ENCODE assay signal across 9 mouse cellular contexts in genomic region chr5:24733134-24733533, GRCm38 (mm10). TPM values are rescaled to one million over a fixed set of nuclear protein-coding genes. Genes with fewer than 3 reads are reported as not detected.
DNase-seq lines count a peak whose midpoint lies in the region; ATAC-seq lines count a peak whose summit lies in the region.
"Had no signal": no experiment of that assay in that cellular context is flagged by ENCODE, and none has a peak within 500 bp of the region (broad histone marks: within the 10 kb centered on the region; RNA-seq: fewer than 3 reads in every experiment).

No protein-coding gene starts in this region.

- 0 out of 2 replicates have a peak, but pooled peaks have one; percentile 27 for ATAC-seq in heart, embryonic 12.5 days (ENCODE audit: insufficient number of reproducible peaks, low FRiP score)
- peak; percentile 73 for ATAC-seq in kidney, embryonic 15.5 days (replicated peaks; ENCODE audit: low FRiP score)
- ATAC-seq in midbrain, embryonic 12.5 days (ENCODE audit: low FRiP score, low read depth), result peak; percentile 75; the same call in 1 of the 2 replicates

- no peak overlapping the region for H3K4me3 ChIP-seq in heart, embryonic 12.5 days
- peak overlapping the region; percentile 33; the same call in 1 of the 2 replicates for H3K4me3 ChIP-seq in embryonic facial prominence, embryonic 10.5 days
- H3K4me3 ChIP-seq in kidney, embryonic 15.5 days (replicated peaks), result no peak overlapping the region
- no peak overlapping the region for H3K4me3 ChIP-seq in midbrain, embryonic 12.5 days
- H3K4me3 ChIP-seq: liver, embryonic 15.5 days had no signal

- peaks cover 17% of the 10 kb centered on the region for H3K27me3 ChIP-seq in heart, embryonic 12.5 days (replicated peaks)
- H3K27me3 ChIP-seq in embryonic facial prominence, embryonic 10.5 days (replicated peaks; ENCODE audit: low read depth, poor library complexity, severe bottlenecking), result peaks cover 33% of the 10 kb centered on the region
- H3K27me3 ChIP-seq in kidney, embryonic 15.5 days, result peaks cover 4% of the 10 kb centered on the region; the same call in 1 of the 2 replicates
- H3K27me3 ChIP-seq in midbrain, embryonic 12.5 days, result peaks cover 41% of the 10 kb centered on the region

- no peak overlapping the region for H3K9ac ChIP-seq in heart, embryonic 12.5 days
- no peak overlapping the region for H3K9ac ChIP-seq in kidney, embryonic 15.5 days
- no peak overlapping the region for H3K9ac ChIP-seq in midbrain, embryonic 12.5 days (replicated peaks)
- H3K9ac ChIP-seq: liver, embryonic 15.5 days had no signal

- H3K36me3 ChIP-seq in heart, embryonic 12.5 days, result no peaks in the 10 kb centered on the region
- peaks cover 4% of the 10 kb centered on the region; the same call in 1 of the 2 replicates for H3K36me3 ChIP-seq in embryonic facial prominence, embryonic 10.5 days (replicated peaks)
- no peaks in the 10 kb centered on the region for H3K36me3 ChIP-seq in kidney, embryonic 15.5 days
- no peaks in the 10 kb centered on the region for H3K36me3 ChIP-seq in midbrain, embryonic 12.5 days
- H3K36me3 ChIP-seq: liver, embryonic 15.5 days had no signal

- peak overlapping the region; percentile 42 for H3K27ac ChIP-seq in heart, embryonic 12.5 days (ENCODE audit: poor library complexity, severe bottlenecking)
- H3K27ac ChIP-seq in embryonic facial prominence, embryonic 10.5 days (replicated peaks), result peak overlapping the region; percentile 97
- H3K27ac ChIP-seq in kidney, embryonic 15.5 days, result peak overlapping the region; percentile 86
- H3K27ac ChIP-seq in midbrain, embryonic 12.5 days (replicated peaks), result no peak overlapping the region
- H3K27ac ChIP-seq: liver, embryonic 15.5 days had no signal

- H3K4me2 ChIP-seq in heart, embryonic 12.5 days, result peak overlapping the region; percentile 39; the same call in 1 of the 2 replicates
- H3K4me2 ChIP-seq in kidney, embryonic 15.5 days, result peak overlapping the region; percentile 22; the same call in 1 of the 2 replicates
- no peak overlapping the region for H3K4me2 ChIP-seq in midbrain, embryonic 12.5 days (replicated peaks)
- H3K4me2 ChIP-seq: liver, embryonic 15.5 days had no signal

- WGBS in heart, embryonic 12.5 days, result 4% methylated on average over 8 of the region's 8 CpGs
- 1% methylated on average over 8 of the region's 8 CpGs for WGBS in embryonic facial prominence, embryonic 10.5 days
- WGBS in kidney, embryonic 15.5 days, result 12% methylated on average over 8 of the region's 8 CpGs
- WGBS in midbrain, embryonic 12.5 days, result 3% methylated on average over 8 of the region's 8 CpGs

- no peaks in the 10 kb centered on the region for H3K9me3 ChIP-seq in heart, embryonic 12.5 days (replicated peaks)
- H3K9me3 ChIP-seq in embryonic facial prominence, embryonic 10.5 days, result no peaks in the 10 kb centered on the region
- no peaks in the 10 kb centered on the region for H3K9me3 ChIP-seq in kidney, embryonic 15.5 days (replicated peaks)
- H3K9me3 ChIP-seq in midbrain, embryonic 12.5 days, result no peaks in the 10 kb centered on the region
- H3K9me3 ChIP-seq: liver, embryonic 15.5 days had no signal

- DNase-seq in heart, adult 18-20 months, result no peak
- DNase-seq in embryonic facial prominence, embryonic 10.5 days (ENCODE audit: low spot score), result peak; percentile 90
- DNase-seq in spleen, postnatal 4 days (ENCODE audit: low spot score in 2 of 2), result no peak
- DNase-seq in adrenal gland, adult (ENCODE audit: inconsistent age in 2 of 2, low spot score in 1 of 2), result no peak
- no peak for DNase-seq in thymus, postnatal 0 days (ENCODE audit: low spot score)

- H3K4me1 ChIP-seq in heart, embryonic 12.5 days (replicated peaks), result peaks cover 39% of the 10 kb centered on the region
- H3K4me1 ChIP-seq in embryonic facial prominence, embryonic 10.5 days, result peaks cover 64% of the 10 kb centered on the region
- H3K4me1 ChIP-seq in kidney, embryonic 15.5 days, result peaks cover 51% of the 10 kb centered on the region
- peaks cover 23% of the 10 kb centered on the region for H3K4me1 ChIP-seq in midbrain, embryonic 12.5 days

RNA-seq across cellular contexts. Expression of gene Wdr86, which starts 2.6 kb away (rescaled TPM):
- polyA plus RNA-seq in heart, embryonic 12.5 days (2016; fragmentation: Nextera tagmentation; extraction: Ambion mirVana), result 7.9 and 9.3 TPM in 2 replicates
- under 1 TPM; 0.39 to 0.52 TPM for total RNA-seq in heart, adult 18-20 months (2021)
- 51.1 and 58.6 TPM in 2 replicates for polyA plus RNA-seq in embryonic facial prominence, embryonic 10.5 days (2016; fragmentation: Nextera tagmentation; extraction: Ambion mirVana)
- polyA plus RNA-seq in kidney, embryonic 15.5 days (2015; fragmentation: Nextera tagmentation; extraction: Ambion mirVana), result 28.4 and 32.4 TPM in 2 replicates
- polyA plus RNA-seq in midbrain, embryonic 12.5 days (2016; fragmentation: Nextera tagmentation; extraction: Ambion mirVana), result 8.1 and 11.7 TPM in 2 replicates
- 2.0 and 2.4 TPM in 2 replicates for polyA plus RNA-seq in thymus, postnatal 0 days (2015; fragmentation: Nextera tagmentation; extraction: Ambion mirVana)

RNA-seq across cellular contexts. Expression of gene Crygn, which starts 24.7 kb away (rescaled TPM):
- polyA plus RNA-seq in heart, embryonic 12.5 days (2016; fragmentation: Nextera tagmentation; extraction: Ambion mirVana), result 0.51 and 2.7 TPM in 2 replicates
- total RNA-seq in heart, adult 18-20 months (2021), result not detected
- 0.40 and 1.8 TPM in 2 replicates for polyA plus RNA-seq in embryonic facial prominence, embryonic 10.5 days (2016; fragmentation: Nextera tagmentation; extraction: Ambion mirVana)
- 2.0 and 3.4 TPM in 2 replicates for polyA plus RNA-seq in kidney, embryonic 15.5 days (2015; fragmentation: Nextera tagmentation; extraction: Ambion mirVana)
- polyA plus RNA-seq in midbrain, embryonic 12.5 days (2016; fragmentation: Nextera tagmentation; extraction: Ambion mirVana), result not detected in 2 replicates
- polyA plus RNA-seq in thymus, postnatal 0 days (2015; fragmentation: Nextera tagmentation; extraction: Ambion mirVana), result 1.1 and 4.1 TPM in 2 replicates
- polyA plus RNA-seq: liver, embryonic 15.5 days had no signal

RNA-seq across cellular contexts. Expression of gene Nub1, which starts 47.8 kb away (rescaled TPM):
- polyA plus RNA-seq in heart, embryonic 12.5 days (2016; fragmentation: Nextera tagmentation; extraction: Ambion mirVana), result 29.5 and 31.9 TPM in 2 replicates
- total RNA-seq in heart, adult 18-20 months (2021), result 10 to 100 TPM; 35.4 to 41.2 TPM
- 27.7 and 29.5 TPM in 2 replicates for polyA plus RNA-seq in embryonic facial prominence, embryonic 10.5 days (2016; fragmentation: Nextera tagmentation; extraction: Ambion mirVana)
- polyA plus RNA-seq in kidney, embryonic 15.5 days (2015; fragmentation: Nextera tagmentation; extraction: Ambion mirVana), result 40.3 and 41.2 TPM in 2 replicates
- polyA plus RNA-seq in midbrain, embryonic 12.5 days (2016; fragmentation: Nextera tagmentation; extraction: Ambion mirVana), result 37.3 and 37.6 TPM in 2 replicates
- polyA plus RNA-seq in thymus, postnatal 0 days (2015; fragmentation: Nextera tagmentation; extraction: Ambion mirVana), result 43.4 and 46.3 TPM in 2 replicates
